8 mouse cellular contexts compared by ENCODE assay signal in the genomic region with DNA sequence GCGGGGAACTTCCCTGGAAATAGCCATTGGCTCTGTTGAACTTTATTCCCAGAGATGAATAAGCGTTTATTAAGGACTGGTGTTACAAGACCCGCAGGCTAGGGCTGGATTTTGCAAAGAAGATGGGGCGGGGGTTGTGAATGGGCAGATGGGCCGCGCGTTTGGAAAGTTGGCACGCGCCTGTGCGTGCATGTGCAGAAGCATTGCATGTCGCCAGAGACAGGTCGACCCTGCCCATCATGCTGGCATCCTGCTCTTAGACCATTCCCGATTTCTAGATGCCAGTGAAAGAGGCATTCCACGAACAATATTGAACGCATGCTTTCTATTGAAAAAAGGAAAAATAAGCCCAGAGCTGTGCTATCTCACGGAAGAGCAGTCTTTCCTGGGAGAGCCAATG.
DNase-seq lines count a peak whose midpoint lies in the region; ATAC-seq and TF ChIP-seq lines count a peak whose summit lies in the region.

No protein-coding gene starts in this region.

- no peak for ATAC-seq in neural tube, embryonic 11.5 days (ENCODE audit: insufficient read depth, low FRiP score, low TSS enrichment)

- peaks cover 24% of the 10 kb centered on the region for H3K27me3 ChIP-seq in neural tube, embryonic 11.5 days (ENCODE audit: control insufficient read depth, insufficient read depth, low read length)
- H3K27me3 ChIP-seq in forebrain, embryonic 10.5 days (ENCODE audit: poor library complexity, severe bottlenecking) = peaks cover 53% of the 10 kb centered on the region

- H3K4me1 ChIP-seq in neural tube, embryonic 11.5 days (ENCODE audit: control insufficient read depth, insufficient read depth, low read length) = no peaks in the 10 kb centered on the region; the same call in 1 of the 2 replicates
- peaks cover 17% of the 10 kb centered on the region for H3K4me1 ChIP-seq in forebrain, embryonic 10.5 days

- intact Hi-C loops in left cerebral cortex, adult 2 months (cut with DNase I) = loop anchor here (2.0 to 5.0 kb wide), 2 partner anchors 81 to 307 kb away; no protein-coding TSS in a partner anchor

- H3K4me2 ChIP-seq in neural tube, embryonic 11.5 days (ENCODE audit: low read depth) = peak overlapping the region; percentile 71

- H3K36me3 ChIP-seq in neural tube, embryonic 11.5 days (ENCODE audit: control insufficient read depth, insufficient read depth, low read length) = no peaks in the 10 kb centered on the region
- no peaks in the 10 kb centered on the region for H3K36me3 ChIP-seq in forebrain, embryonic 10.5 days (replicated peaks)

- H3K27ac ChIP-seq in neural tube, embryonic 11.5 days (ENCODE audit: low read depth, low read length) = no peak overlapping the region
- H3K27ac ChIP-seq in forebrain, embryonic 10.5 days = no peak overlapping the region
- peak overlapping the region; percentile 94 for H3K27ac ChIP-seq in left cerebral cortex, adult 2 months

- H3K9me3 ChIP-seq in neural tube, embryonic 11.5 days (ENCODE audit: control insufficient read depth, low read length) = no peaks in the 10 kb centered on the region
- H3K9me3 ChIP-seq in forebrain, embryonic 10.5 days = no peaks in the 10 kb centered on the region

- peak overlapping the region; percentile 50; the same call in 1 of the 2 replicates for H3K9ac ChIP-seq in neural tube, embryonic 11.5 days (ENCODE audit: low read length)

- 30% methylated on average over 16 of the region's 16 CpGs for WGBS in neural tube, embryonic 11.5 days
- 31% methylated on average over 16 of the region's 16 CpGs for WGBS in forebrain, embryonic 10.5 days

- no peak for TF ChIP-seq CTCF in left cerebral cortex, adult 2 months (IDR thresholded peaks at IDR 0.05)

- peak overlapping the region; percentile 34 for H3K4me3 ChIP-seq in neural tube, embryonic 11.5 days (ENCODE audit: low read depth, low read length)
- peak overlapping the region; percentile 56 for H3K4me3 ChIP-seq in forebrain, embryonic 10.5 days
- H3K4me3 ChIP-seq in left cerebral cortex, adult 2 months = peak overlapping the region; percentile 77

- DNase-seq in neural tube, embryonic 11.5 days (ENCODE audit: low spot score) = peak; percentile 14
- no peak for DNase-seq in neural tube, embryonic 10.5 days (ENCODE audit: extremely low spot score, low spot score)
- DNase-seq in forebrain, embryonic 10.5 days (ENCODE audit: extremely low spot score, low spot score) = no peak
- peak; percentile 31 to 41 for DNase-seq in left cerebral cortex, adult 2 months (ENCODE audit: extremely low spot score in 1 of 2, low spot score in 2 of 2)
- DNase-seq in right cerebral cortex, adult 2 months (ENCODE audit: low spot score in 2 of 2) = peak; percentile 48 to 61
- no peak for DNase-seq in urinary bladder, postnatal 10 days (ENCODE audit: low spot score)
- no peak for DNase-seq in adrenal gland, postnatal 36 days
- no peak for DNase-seq in lung, postnatal 4 days

Comparison
In these comparisons a context has a peak if more than half of its experiments do, and no peak if none do; other contexts are left out.
1. DNase-seq: peak in neural tube, embryonic 11.5 days (single experiment), left cerebral cortex, adult 2 months (2 of 2) and right cerebral cortex, adult 2 months (2 of 2); none in neural tube, embryonic 10.5 days (single experiment), forebrain, embryonic 10.5 days (single experiment), urinary bladder, postnatal 10 days (single experiment), adrenal gland, postnatal 36 days (0 of 2) and lung, postnatal 4 days (0 of 2).
2. Peak in every context shown above with its lines, with median percentiles within 50 percentile points of each other: H3K4me3 ChIP-seq.